Mouse (Mus musculus) effector memory CD4-positive, alpha-beta T cell, adult 5 months (primary cell): ENCODE data around the gene Bpifb4. TPM values are rescaled to one million over a fixed set of nuclear protein-coding genes. Genes with fewer than 3 reads are reported as not detected.

Source experiments
- polyA plus RNA-seq: library from polyadenylated mRNA; unstranded; fragments of 100-300 nt; shearing (Covaris generic); gene quantifications from one replicate; pipeline ENCODE4 v1.2.1, GENCODE M21; 2017

Gene Bpifb4
- not detected for polyA plus RNA-seq

GRCm38 (mm10) chr2:153937843-153938242 is at the start of gene Bpifb4:
TSS of gene Bpifb4 (plus strand) at chr2:153938212.

DNA sequence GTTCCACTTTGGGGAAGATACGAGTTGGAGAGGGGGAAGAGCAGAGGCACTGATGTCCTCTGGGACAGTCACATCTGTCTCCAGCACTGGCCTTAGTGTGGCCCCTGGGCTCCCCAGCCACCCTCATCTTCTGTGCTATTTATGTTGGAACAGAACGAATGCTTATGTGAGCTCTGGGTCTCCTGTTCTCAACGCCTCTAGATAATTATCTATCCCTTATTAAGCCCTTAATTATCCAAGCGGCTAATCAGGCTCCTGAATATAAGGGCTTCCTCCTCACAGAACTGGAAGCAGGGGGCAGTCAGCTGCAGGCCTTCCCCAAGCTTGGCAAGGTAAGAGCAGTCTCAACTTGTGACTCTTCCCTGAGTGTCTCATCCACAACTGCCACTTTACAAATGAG is 37.9 kb upstream of the Bpifb4 start, which contains the start of gene Bpifb6:
Gene Bpifb6 (plus strand): TSS at position 301 of the 400 bp plus-strand sequence.

DNA sequence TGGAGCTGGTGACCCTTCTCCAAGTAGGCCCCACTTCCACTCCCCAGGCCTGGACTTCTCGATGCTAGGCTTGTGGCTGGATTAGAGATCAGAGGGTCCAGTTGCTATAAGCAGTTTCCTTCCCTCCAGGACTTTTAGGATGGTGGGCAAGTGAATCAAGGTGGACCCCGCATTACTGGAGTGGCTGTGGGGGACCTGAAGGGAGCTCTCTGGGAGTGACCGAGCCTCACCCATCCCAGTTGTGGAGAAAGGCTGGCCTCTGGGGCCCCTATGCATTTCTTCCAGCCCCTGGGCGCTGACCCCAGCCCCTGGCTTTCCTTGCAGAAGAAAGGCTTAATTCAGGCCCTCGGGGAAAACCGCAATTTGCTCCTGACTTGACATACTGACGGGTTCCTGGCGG is 20.1 kb upstream of the Bpifb4 start, which contains the start of gene Bpifb3:
Gene Bpifb3 (plus strand): TSS at position 301 of the 400 bp plus-strand sequence.

GRCm38 (mm10) chr2:153974582-153974981 is 36.6 kb downstream of the Bpifb4 start, which contains the start of gene Bpifa6:
TSS of gene Bpifa6 (plus strand) at chr2:153974945.

DNA sequence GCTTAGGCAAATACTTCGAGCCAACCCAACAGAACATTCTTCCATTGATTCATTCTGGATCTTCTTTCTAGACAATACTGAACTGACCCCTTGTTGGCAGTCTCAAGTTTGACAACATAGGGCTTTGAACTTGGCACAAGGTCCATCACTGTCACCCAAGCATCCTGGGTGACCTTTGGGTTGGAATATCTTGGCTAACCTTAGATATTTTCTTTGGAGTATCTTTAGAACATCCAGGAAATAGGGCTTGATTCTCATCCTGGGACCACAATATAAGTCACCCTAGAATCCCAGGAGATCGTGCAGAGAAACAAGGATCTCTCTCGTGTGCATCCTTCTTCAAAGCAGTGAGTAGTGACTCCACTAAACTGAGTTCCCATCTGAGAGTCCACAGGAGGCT is 70.0 kb downstream of the Bpifb4 start, which contains the start of gene Bpifa2:
Gene Bpifa2 (plus strand): TSS at position 301 of the 400 bp plus-strand sequence.

Other genes starting within 250 kb of the Bpifb4 start
- not detected for gene Dnmt3c, start 241.6 kb upstream of the Bpifb4 start, polyA plus RNA-seq
- 231 TPM for gene Mapre1, start 196.9 kb upstream of the Bpifb4 start, polyA plus RNA-seq
- not detected for gene Efcab8, start 158.3 kb upstream of the Bpifb4 start, polyA plus RNA-seq
- gene Sun5, start 67.1 kb upstream of the Bpifb4 start, polyA plus RNA-seq, result not detected
- gene Bpifb2, start 63.2 kb upstream of the Bpifb4 start, polyA plus RNA-seq, result not detected
- gene Bpifb6, start 37.8 kb upstream of the Bpifb4 start, polyA plus RNA-seq, result not detected
- not detected for gene Bpifb3, start 20.0 kb upstream of the Bpifb4 start, polyA plus RNA-seq
- gene Bpifa6, start 36.7 kb downstream of the Bpifb4 start, polyA plus RNA-seq, result not detected
- gene Bpifa2, start 70.1 kb downstream of the Bpifb4 start, polyA plus RNA-seq, result not detected
- gene Bpifa3, start 192.1 kb downstream of the Bpifb4 start, polyA plus RNA-seq, result not detected
- gene Bpifa1, start 204.7 kb downstream of the Bpifb4 start, polyA plus RNA-seq, result not detected
- gene Bpifa5, start 224.4 kb downstream of the Bpifb4 start, polyA plus RNA-seq, result not detected